Mouse (Mus musculus) G1E (cell line): ENCODE measurements at regions not wholly inside any gene's neighbourhood (a gene's known extent, or its start where the extent isn't known, plus 50 kb on each side); places are given as distances from the start of the nearest gene placed in this dataset.

Source experiments
- CTCF ChIP-seq: IDR thresholded peaks from 2 replicates; pipeline ENCODE4 v1.5.1; 2012; ENCODE audit warnings: low read depth, low read length, inconsistent platforms, mixed read lengths
- GATA1 ChIP-seq: IDR thresholded peaks from 2 replicates; pipeline ENCODE4 v1.6.1; 2012; ENCODE audit warnings: borderline replicate concordance, low read length, inconsistent platforms, mixed read lengths
- GATA2 ChIP-seq: IDR thresholded peaks from 2 replicates; pipeline ENCODE4 v1.6.1; 2012; ENCODE audit warnings: low read depth, low read length, inconsistent platforms, borderline replicate concordance
- POLR2AphosphoS5 ChIP-seq: IDR thresholded peaks from 2 replicates; pipeline ENCODE4 v1.6.1; 2012; ENCODE audit warnings: low read depth, low read length, inconsistent platforms; ENCODE audit not compliant: insufficient replicate concordance

GRCm38 (mm10) chr9:122446387-122447105, 95.1 kb downstream of the Abhd5 start:
- TF ChIP-seq CTCF (no peak), POLR2AphosphoS5 (no peak), GATA2 (no peak), GATA1 (no peak)
